In the genomic region with DNA sequence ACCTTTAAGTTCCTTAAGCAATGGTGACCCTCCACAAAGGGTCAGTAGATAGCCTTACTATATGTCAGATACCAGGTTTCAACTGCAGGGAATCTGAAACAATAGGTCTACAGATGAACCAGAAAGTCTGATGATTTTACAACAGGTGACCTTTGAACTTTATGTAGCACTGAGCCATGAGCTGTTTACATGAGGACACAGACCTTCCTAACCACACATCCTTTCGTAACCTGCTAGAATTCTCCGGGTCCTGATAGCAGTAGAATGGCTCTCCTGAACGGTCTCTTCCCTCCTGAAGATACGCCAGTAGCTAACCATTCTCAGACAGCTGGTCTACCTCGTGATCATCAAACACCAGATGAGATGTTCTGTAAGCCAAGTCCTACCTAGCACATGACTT, we compare ENCODE assay signal across 31 mouse cellular contexts. TPM values are rescaled to one million over a fixed set of nuclear protein-coding genes. Genes with fewer than 3 reads are reported as not detected.
"Had no signal": no experiment of that assay in that cellular context is flagged by ENCODE, and none has a peak within 500 bp of the region (broad histone marks: within the 10 kb centered on the region; RNA-seq: fewer than 3 reads in every experiment).

No protein-coding gene starts in this region.

- H3K27me3 ChIP-seq: liver, embryonic 13.5 days; midbrain, embryonic 13.5 days; neural tube, embryonic 12.5 days; neural tube, embryonic 15.5 days had no signal

- H3K36me3 ChIP-seq: limb, embryonic 10.5 days; limb, embryonic 13.5 days; liver, embryonic 13.5 days; midbrain, embryonic 13.5 days; neural tube, embryonic 12.5 days; neural tube, embryonic 15.5 days had no signal

- DNase-seq: kidney, adult 2 months; kidney, postnatal 25 days; layer of hippocampus, adult 9-11 months; liver, embryonic 13.5 days; lung, adult 2 months; lung, postnatal 14 days; right cerebral cortex, adult 18-20 months; right cerebral cortex, postnatal 14 days; right cerebral cortex, postnatal 4 days; thymus, adult 2 months; thymus, postnatal 14 days; thymus, postnatal 4 days had no signal

- H3K4me3 ChIP-seq: layer of hippocampus, adult 2 months; limb, embryonic 10.5 days; limb, embryonic 13.5 days; liver, embryonic 13.5 days; midbrain, embryonic 13.5 days; neural tube, embryonic 12.5 days; neural tube, embryonic 15.5 days had no signal

- H3K27ac ChIP-seq: kidney, postnatal 0 days; layer of hippocampus, adult 2 months; limb, embryonic 10.5 days; limb, embryonic 13.5 days; liver, embryonic 13.5 days; macrophage; midbrain, embryonic 13.5 days; neural tube, embryonic 12.5 days; neural tube, embryonic 15.5 days; stomach, postnatal 0 days had no signal

- H3K4me2 ChIP-seq: limb, embryonic 13.5 days; liver, embryonic 13.5 days; midbrain, embryonic 13.5 days; neural tube, embryonic 12.5 days; neural tube, embryonic 15.5 days had no signal

- H3K9me3 ChIP-seq: limb, embryonic 10.5 days; limb, embryonic 13.5 days; liver, embryonic 13.5 days; midbrain, embryonic 13.5 days; neural tube, embryonic 12.5 days; neural tube, embryonic 15.5 days had no signal

- H3K4me1 ChIP-seq: limb, embryonic 10.5 days; limb, embryonic 13.5 days; liver, embryonic 13.5 days; midbrain, embryonic 13.5 days; neural tube, embryonic 12.5 days; neural tube, embryonic 15.5 days had no signal

- ATAC-seq: midbrain, embryonic 13.5 days; midbrain, embryonic 16.5 days had no signal

- H3K9ac ChIP-seq: limb, embryonic 13.5 days; liver, embryonic 13.5 days; midbrain, embryonic 13.5 days; neural tube, embryonic 12.5 days; neural tube, embryonic 15.5 days had no signal

RNA-seq across cellular contexts. Expression of a gene that starts 2.9 kb away (rescaled TPM):
- total RNA-seq: layer of hippocampus, adult 2 months; layer of hippocampus, postnatal 25 days; left cerebral cortex, adult 18-20 months; left cerebral cortex, postnatal 25 days; megakaryocyte, adult 5-6 weeks had no signal
- polyA plus RNA-seq: intestine, embryonic 14.5 days; kidney, adult 2 months; kidney, embryonic 14.5 days; kidney, postnatal 0 days; large intestine, adult 2 months; limb, embryonic 10.5 days; limb, embryonic 13.5 days; liver, embryonic 13.5 days; lung, adult 2 months; lung, embryonic 16.5 days; macrophage; midbrain, embryonic 13.5 days; midbrain, embryonic 16.5 days; neural tube, embryonic 12.5 days; neural tube, embryonic 15.5 days; stomach, embryonic 14.5 days; stomach, postnatal 0 days; thymus, adult 2 months had no signal

RNA-seq across cellular contexts. Expression of a gene that starts 23.9 kb away (rescaled TPM):
- total RNA-seq: megakaryocyte, adult 5-6 weeks had no signal
